ENCODE assay signal across 15 mouse cellular contexts in the genomic region with DNA sequence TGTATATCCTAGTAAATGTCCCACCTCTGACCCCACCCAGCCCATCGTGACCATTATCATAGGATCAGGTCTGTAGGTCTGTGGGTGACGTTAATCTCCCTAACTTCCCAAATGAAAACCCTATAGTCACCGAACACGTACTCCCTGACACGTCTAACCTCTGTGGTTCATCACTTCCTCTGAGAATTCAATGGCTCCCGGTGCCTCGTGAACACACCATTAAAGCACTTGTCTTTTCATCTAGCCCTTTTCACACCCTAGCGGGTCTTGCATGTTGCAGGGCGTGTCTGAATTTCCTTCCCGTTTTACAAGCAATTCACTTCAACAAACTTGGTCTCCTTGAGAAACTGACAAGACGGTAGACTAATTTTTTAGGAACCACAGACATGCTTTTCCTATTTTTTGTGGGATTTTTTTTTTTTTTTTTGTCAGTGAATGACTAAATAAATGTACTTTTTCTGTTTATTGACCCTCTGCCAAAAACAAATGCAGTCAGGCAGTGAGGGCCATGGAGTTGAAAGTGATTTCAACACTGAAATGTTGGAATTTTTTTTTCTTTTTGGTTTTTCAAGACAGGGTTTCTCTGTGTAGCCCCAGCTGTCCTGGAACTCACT. TPM values are rescaled to one million over a fixed set of nuclear protein-coding genes. Genes with fewer than 3 reads are reported as not detected.
DNase-seq lines count a peak whose midpoint lies in the region; ATAC-seq and TF ChIP-seq lines count a peak whose summit lies in the region.
"Had no signal": no experiment of that assay in that cellular context is flagged by ENCODE, and none has a peak within 500 bp of the region (broad histone marks: within the 10 kb centered on the region; RNA-seq: fewer than 3 reads in every experiment).

No protein-coding gene starts in this region.

- DNase-seq in heart, adult 11 months = peak; percentile 94
- DNase-seq in heart, postnatal 10 days = no peak
- DNase-seq in c-Kit-positive CD71-negative TER-119-negative erythroid progenitor cells, embryonic 14.5 days (ENCODE audit: low read depth) = peak; percentile 64
- no peak for DNase-seq in liver, postnatal 0 days
- DNase-seq in spleen, adult 18-20 months = peak; percentile 49 to 55
- DNase-seq in heart, postnatal 25 days (ENCODE audit: low spot score) = no peak
- DNase-seq: cerebellum, postnatal 10 days; right cerebral cortex, postnatal 14 days had no signal

- no peaks in the 10 kb centered on the region for H3K36me3 ChIP-seq in liver, postnatal 0 days (replicated peaks; ENCODE audit: insufficient read depth, low read length)
- no peaks in the 10 kb centered on the region for H3K36me3 ChIP-seq in intestine, embryonic 16.5 days (ENCODE audit: control insufficient read depth, insufficient read depth, low read length)
- H3K36me3 ChIP-seq: hindbrain, embryonic 15.5 days; limb, embryonic 10.5 days; neural tube, embryonic 15.5 days had no signal

- H3K9ac ChIP-seq in liver, postnatal 0 days (replicated peaks) = no peak overlapping the region
- H3K9ac ChIP-seq in intestine, embryonic 16.5 days (ENCODE audit: low read depth, low read length) = no peak overlapping the region
- H3K9ac ChIP-seq: hindbrain, embryonic 15.5 days; neural tube, embryonic 15.5 days had no signal

- TF ChIP-seq CTCF in liver, postnatal 0 days (IDR thresholded peaks at IDR 0.05; ENCODE audit: low read depth) = no peak

- peak overlapping the region; percentile 4; the same call in 1 of the 2 replicates for H3K4me2 ChIP-seq in liver, postnatal 0 days (ENCODE audit: low read depth, low read length)
- H3K4me2 ChIP-seq in intestine, embryonic 16.5 days (ENCODE audit: low read depth, low read length) = no peak overlapping the region
- H3K4me2 ChIP-seq: hindbrain, embryonic 15.5 days; midbrain, embryonic 11.5 days; neural tube, embryonic 15.5 days had no signal

- intact Hi-C loops in heart, postnatal 10 days (cut with DNase I) = loop anchor here (5.0 kb wide), 1 partner anchor 36 kb away; no protein-coding TSS in a partner anchor
- intact Hi-C loops in heart, postnatal 25 days (cut with DNase I) = no loop called here

- H3K4me3 ChIP-seq in liver, postnatal 0 days (ENCODE audit: low read depth, low read length) = no peak overlapping the region
- H3K4me3 ChIP-seq in intestine, embryonic 16.5 days (ENCODE audit: low read length) = no peak overlapping the region
- H3K4me3 ChIP-seq: heart, embryonic 10.5 days; hindbrain, embryonic 15.5 days; limb, embryonic 10.5 days; neural tube, embryonic 15.5 days had no signal

- peak; percentile 15; the same call in 1 of the 2 replicates for TF ChIP-seq EP300 in liver, postnatal 0 days (IDR thresholded peaks at IDR 0.05; ENCODE audit: low read depth)

- ATAC-seq in liver, postnatal 0 days = no peak
- ATAC-seq in cerebellum, adult (ENCODE audit: insufficient number of reproducible peaks, low FRiP score, low TSS enrichment) = no peak
- ATAC-seq in intestine, embryonic 16.5 days = no peak

- peak overlapping the region; percentile 85 for H3K27ac ChIP-seq in liver, postnatal 0 days (ENCODE audit: low read depth)
- H3K27ac ChIP-seq in intestine, embryonic 16.5 days (ENCODE audit: low read length) = no peak overlapping the region
- H3K27ac ChIP-seq: hindbrain, embryonic 15.5 days; limb, embryonic 10.5 days; neural tube, embryonic 15.5 days had no signal

- no peaks in the 10 kb centered on the region for H3K27me3 ChIP-seq in liver, postnatal 0 days (ENCODE audit: insufficient read depth, low read length)
- H3K27me3 ChIP-seq in intestine, embryonic 16.5 days (replicated peaks; ENCODE audit: control insufficient read depth, insufficient read depth, low read length) = no peaks in the 10 kb centered on the region
- H3K27me3 ChIP-seq: hindbrain, embryonic 15.5 days; neural tube, embryonic 15.5 days had no signal

- no peaks in the 10 kb centered on the region for H3K9me3 ChIP-seq in liver, postnatal 0 days (ENCODE audit: low read length)
- no peaks in the 10 kb centered on the region for H3K9me3 ChIP-seq in intestine, embryonic 16.5 days (ENCODE audit: control insufficient read depth, low read length)
- H3K9me3 ChIP-seq: heart, embryonic 10.5 days; hindbrain, embryonic 15.5 days; limb, embryonic 10.5 days; neural tube, embryonic 15.5 days had no signal

- H3K4me1 ChIP-seq in liver, postnatal 0 days (ENCODE audit: insufficient read depth) = peaks cover 80% of the 10 kb centered on the region
- H3K4me1 ChIP-seq in intestine, embryonic 16.5 days (ENCODE audit: control insufficient read depth, insufficient read depth, low read length) = no peaks in the 10 kb centered on the region; the same call in 1 of the 2 replicates
- H3K4me1 ChIP-seq: hindbrain, embryonic 15.5 days; neural tube, embryonic 15.5 days had no signal

- WGBS in liver, postnatal 0 days (ENCODE audit: insufficient replicate concordance) = 27% methylated on average over 11 of the region's 11 CpGs
- WGBS in intestine, embryonic 16.5 days = 84% methylated on average over 11 of the region's 11 CpGs

RNA-seq across cellular contexts. Expression of gene Emilin2, which starts 23.5 kb away (rescaled TPM):
- total RNA-seq in heart, postnatal 10 days (2021) = 100 to 1,000 TPM; 185 to 196 TPM
- polyA plus RNA-seq in liver, postnatal 0 days (2015; fragmentation: Nextera tagmentation; extraction: Ambion mirVana) = 10.0 and 12.0 TPM in 2 replicates
- 10 to 100 TPM; 64.3 to 73.1 TPM for total RNA-seq in heart, postnatal 25 days (2021)
- 1.7 and 2.4 TPM in 2 replicates for polyA plus RNA-seq in intestine, embryonic 16.5 days (2015; fragmentation: Nextera tagmentation; extraction: Ambion mirVana)

Comparison
In these comparisons a context has a peak if more than half of its experiments do, and no peak if none do; other contexts are left out.
1. DNase-seq: peak in heart, adult 11 months (single experiment), c-Kit-positive CD71-negative TER-119-negative erythroid progenitor cells, embryonic 14.5 days (single experiment) and spleen, adult 18-20 months (2 of 2); none in heart, postnatal 10 days (0 of 2), liver, postnatal 0 days (single experiment) and heart, postnatal 25 days (single experiment).